Mouse (Mus musculus): ENCODE results near the gene Smoc2.

- no peak for TF ChIP-seq CTCF (IDR thresholded peaks at IDR 0.05; ENCODE audit: borderline replicate concordance, extremely low read depth, insufficient read depth, insufficient read length)
- TF ChIP-seq POLR2A (IDR thresholded peaks at IDR 0.05; ENCODE audit: borderline replicate concordance, extremely low read depth, insufficient read depth, insufficient read length, poor library complexity, severe bottlenecking): no peak
Measured at GRCm38 (mm10) chr17:14353219-14354079, 74.1 kb downstream of the Smoc2 start.
